Mouse (Mus musculus): Measurements from ENCODE around the gene Cntn1. TPM values are rescaled to one million over a fixed set of nuclear protein-coding genes. Genes with fewer than 3 reads are reported as not detected.

The Cntn1 gene
- polyA plus RNA-seq, 1 experiment from 2014 or later = 0.11 TPM

GRCm38 (mm10) chr15:92079416-92079815 is 28.5 kb downstream of the Cntn1 start:
- no peak for ATAC-seq
- H3K4me2 ChIP-seq = no peak overlapping the region
- 63% methylated on average over 3 of the region's 3 CpGs for WGBS (ENCODE audit: insufficient replicate concordance)

GRCm38 (mm10) chr15:92085876-92086275 is 34.9 kb downstream of the Cntn1 start:
- Histone ChIP-seq H3K4me1 (no peaks in the 10 kb centered on the region), H3K9me3 (replicated peaks) (no peaks in the 10 kb centered on the region), H3K4me3 (no peak overlapping the region), H3K27me3 (replicated peaks) (no peaks in the 10 kb centered on the region), H3K4me2 (no peak overlapping the region), H3K36me3 (no peaks in the 10 kb centered on the region), H3K9ac (no peak overlapping the region), H3K27ac (no peak overlapping the region)
- 66% methylated on average over 1 of the region's 1 CpGs for WGBS (ENCODE audit: insufficient replicate concordance)
- no peak for ATAC-seq

More at GRCm38 (mm10) chr15:92079416-92079815, 28.5 kb downstream of the Cntn1 start:
- Histone ChIP-seq H3K9me3 (replicated peaks) (no peaks in the 10 kb centered on the region), H3K9ac (no peak overlapping the region), H3K4me3 (no peak overlapping the region), H3K27ac (no peak overlapping the region), H3K4me1 (no peaks in the 10 kb centered on the region), H3K36me3 (no peaks in the 10 kb centered on the region), H3K27me3 (replicated peaks) (no peaks in the 10 kb centered on the region)

GRCm38 (mm10) chr15:92087691-92088286 is 36.8 kb downstream of the Cntn1 start:
- Histone ChIP-seq H3K36me3 (no peaks in the 10 kb centered on the region), H3K27me3 (replicated peaks) (no peaks in the 10 kb centered on the region), H3K4me3 (no peak overlapping the region), H3K9me3 (replicated peaks) (no peaks in the 10 kb centered on the region), H3K4me1 (no peaks in the 10 kb centered on the region), H3K27ac (no peak overlapping the region), H3K4me2 (no peak overlapping the region), H3K9ac (no peak overlapping the region)
- 71% methylated on average over 6 of the region's 6 CpGs for WGBS (ENCODE audit: insufficient replicate concordance)
- no peak for ATAC-seq

- H3K27ac ChIP-seq = no peak overlapping the region
- no peaks in the 10 kb centered on the region for H3K9me3 ChIP-seq (replicated peaks)
- H3K27me3 ChIP-seq (replicated peaks) = no peaks in the 10 kb centered on the region
- no peak overlapping the region for H3K9ac ChIP-seq
- H3K4me3 ChIP-seq = no peak overlapping the region
- H3K4me1 ChIP-seq = no peaks in the 10 kb centered on the region
- 72% methylated on average over 6 of the region's 6 CpGs for WGBS (ENCODE audit: insufficient replicate concordance)
- no peaks in the 10 kb centered on the region for H3K36me3 ChIP-seq
- ATAC-seq = no peak
- H3K4me2 ChIP-seq = no peak overlapping the region
Observed at GRCm38 (mm10) chr15:92090787-92091186, 39.8 kb downstream of the Cntn1 start.

- Histone ChIP-seq H3K9me3 (replicated peaks) (no peaks in the 10 kb centered on the region), H3K27me3 (replicated peaks) (no peaks in the 10 kb centered on the region), H3K27ac (no peak overlapping the region), H3K36me3 (no peaks in the 10 kb centered on the region), H3K9ac (no peak overlapping the region), H3K4me2 (no peak overlapping the region), H3K4me3 (no peak overlapping the region), H3K4me1 (no peaks in the 10 kb centered on the region)
- 69% methylated on average over 3 of the region's 3 CpGs for WGBS (ENCODE audit: insufficient replicate concordance)
- ATAC-seq = no peak
Observed at GRCm38 (mm10) chr15:92092041-92092440, 41.1 kb downstream of the Cntn1 start.

GRCm38 (mm10) chr15:92099410-92100174 is 48.6 kb downstream of the Cntn1 start:
- Histone ChIP-seq H3K4me3 (no peak overlapping the region), H3K9ac (no peak overlapping the region), H3K4me2 (no peak overlapping the region), H3K27me3 (replicated peaks) (no peaks in the 10 kb centered on the region), H3K27ac (no peak overlapping the region), H3K9me3 (replicated peaks) (no peaks in the 10 kb centered on the region), H3K4me1 (no peaks in the 10 kb centered on the region), H3K36me3 (no peaks in the 10 kb centered on the region)
- no peak for ATAC-seq
- WGBS (ENCODE audit: insufficient replicate concordance) = 43% methylated on average over 5 of the region's 5 CpGs

- no peak overlapping the region for H3K4me3 ChIP-seq
- H3K9ac ChIP-seq = no peak overlapping the region
- H3K4me2 ChIP-seq = no peak overlapping the region
- H3K36me3 ChIP-seq = no peaks in the 10 kb centered on the region
- no peaks in the 10 kb centered on the region for H3K4me1 ChIP-seq
- H3K9me3 ChIP-seq (replicated peaks) = no peaks in the 10 kb centered on the region
- 77% methylated on average over 9 of the region's 9 CpGs for WGBS (ENCODE audit: insufficient replicate concordance)
- no peak overlapping the region for H3K27ac ChIP-seq
- no peaks in the 10 kb centered on the region for H3K27me3 ChIP-seq (replicated peaks)
- ATAC-seq = no peak
Observed at GRCm38 (mm10) chr15:92101956-92102355, 51.0 kb downstream of the Cntn1 start.

- Histone ChIP-seq H3K9me3 (replicated peaks) (0 out of 2 replicates have a peak, but pooled peaks cover 2% of the 10 kb centered on the region), H3K9ac (no peak overlapping the region), H3K27ac (no peak overlapping the region), H3K27me3 (replicated peaks) (no peaks in the 10 kb centered on the region), H3K4me1 (no peaks in the 10 kb centered on the region), H3K4me2 (no peak overlapping the region), H3K36me3 (no peaks in the 10 kb centered on the region), H3K4me3 (no peak overlapping the region)
- ATAC-seq = no peak
Observed at GRCm38 (mm10) chr15:92112455-92112854, 61.5 kb downstream of the Cntn1 start.

GRCm38 (mm10) chr15:92132936-92133335 is 82.0 kb downstream of the Cntn1 start:
- H3K9me3 ChIP-seq (replicated peaks) = no peaks in the 10 kb centered on the region
- 86% methylated on average over 3 of the region's 3 CpGs for WGBS (ENCODE audit: insufficient replicate concordance)
- no peaks in the 10 kb centered on the region for H3K4me1 ChIP-seq
- H3K9ac ChIP-seq = no peak overlapping the region
- H3K27ac ChIP-seq = no peak overlapping the region
- H3K4me3 ChIP-seq = no peak overlapping the region
- no peak for ATAC-seq
- no peak overlapping the region for H3K4me2 ChIP-seq
- no peaks in the 10 kb centered on the region for H3K36me3 ChIP-seq
- H3K27me3 ChIP-seq (replicated peaks) = no peaks in the 10 kb centered on the region

GRCm38 (mm10) chr15:92134254-92134653 is 83.3 kb downstream of the Cntn1 start:
- Histone ChIP-seq H3K36me3 (no peaks in the 10 kb centered on the region), H3K27me3 (replicated peaks) (no peaks in the 10 kb centered on the region), H3K9me3 (replicated peaks) (0 out of 2 replicates have a peak, but pooled peaks cover 3% of the 10 kb centered on the region), H3K4me1 (no peaks in the 10 kb centered on the region), H3K27ac (no peak overlapping the region), H3K4me2 (no peak overlapping the region), H3K9ac (no peak overlapping the region), H3K4me3 (no peak overlapping the region)
- 22% methylated on average over 9 of the region's 9 CpGs for WGBS (ENCODE audit: insufficient replicate concordance)
- ATAC-seq = no peak

- no peak for ATAC-seq
- 75% methylated on average over 6 of the region's 6 CpGs for WGBS (ENCODE audit: insufficient replicate concordance)
- Histone ChIP-seq H3K4me1 (no peaks in the 10 kb centered on the region), H3K27me3 (replicated peaks) (no peaks in the 10 kb centered on the region), H3K27ac (no peak overlapping the region), H3K4me3 (no peak overlapping the region), H3K9me3 (replicated peaks) (0 out of 2 replicates have a peak, but pooled peaks cover 3% of the 10 kb centered on the region), H3K36me3 (no peaks in the 10 kb centered on the region), H3K4me2 (no peak overlapping the region), H3K9ac (no peak overlapping the region)
Observed at GRCm38 (mm10) chr15:92137026-92137425, 86.1 kb downstream of the Cntn1 start.

GRCm38 (mm10) chr15:92141972-92142371 is 91.0 kb downstream of the Cntn1 start:
- 0 out of 2 replicates have a peak, but pooled peaks cover 3% of the 10 kb centered on the region for H3K9me3 ChIP-seq (replicated peaks)
- no peak for ATAC-seq
- H3K4me3 ChIP-seq = no peak overlapping the region
- no peaks in the 10 kb centered on the region for H3K4me1 ChIP-seq
- WGBS (ENCODE audit: insufficient replicate concordance) = 53% methylated on average over 4 of the region's 4 CpGs
- no peaks in the 10 kb centered on the region for H3K27me3 ChIP-seq (replicated peaks)
- no peaks in the 10 kb centered on the region for H3K36me3 ChIP-seq
- H3K27ac ChIP-seq = no peak overlapping the region
- H3K9ac ChIP-seq = no peak overlapping the region
- H3K4me2 ChIP-seq = no peak overlapping the region
